Mouse (Mus musculus): ENCODE measurements around the gene Babam2. TPM values are rescaled to one million over a fixed set of nuclear protein-coding genes. Genes with fewer than 3 reads are reported as not detected.

Babam2 gene
- polyA plus RNA-seq, 1 experiment from 2014 or later, result 32.3 TPM

DNA sequence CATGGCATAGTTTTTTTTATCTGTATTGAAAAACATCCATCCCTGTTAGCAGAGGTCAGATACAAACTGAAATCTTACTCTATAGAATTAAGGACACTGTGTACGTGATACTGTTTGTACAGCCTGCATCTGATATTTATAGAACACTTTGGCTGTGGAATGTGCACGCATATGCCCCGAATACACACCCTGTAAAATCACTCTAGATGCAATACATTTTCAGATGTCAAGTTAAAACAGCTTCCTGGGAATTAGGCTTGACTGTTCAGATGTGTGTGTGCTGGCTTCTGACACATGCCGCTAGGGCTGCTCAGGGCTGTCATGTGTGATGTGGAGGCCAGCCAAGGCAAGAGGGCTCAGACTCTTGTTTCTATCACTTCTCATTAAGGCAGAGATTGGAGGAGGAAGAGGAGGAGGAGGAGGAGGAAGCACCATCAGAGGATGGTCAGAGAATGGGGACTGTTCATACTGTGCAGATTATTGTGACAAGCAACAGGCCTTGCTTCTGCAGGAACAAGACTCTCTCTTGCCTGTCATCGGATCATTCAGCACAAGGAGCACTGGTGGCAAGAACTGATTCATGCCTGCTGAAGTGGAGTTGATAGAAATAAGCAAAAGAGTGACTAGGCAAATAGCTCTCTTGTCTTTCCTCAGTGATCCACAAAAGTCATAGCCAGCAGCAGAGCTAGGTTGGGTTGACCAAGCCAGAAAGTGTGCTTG is 368.7 kb downstream of the Babam2 start:
- H3K36me3 ChIP-seq (ENCODE audit: control insufficient read depth, insufficient read depth, low read length), result no peaks in the 10 kb centered on the region
- ATAC-seq (no peak), DNase-seq (ENCODE audit: low spot score) (no peak)
- H3K4me1 ChIP-seq (ENCODE audit: control insufficient read depth, insufficient read depth, low read length), result no peaks in the 10 kb centered on the region
- no peak overlapping the region for H3K9ac ChIP-seq (ENCODE audit: low read length)
- H3K4me3 ChIP-seq (ENCODE audit: low read depth, low read length), result no peak overlapping the region
- no peak overlapping the region for H3K4me2 ChIP-seq (ENCODE audit: low read length)
- no peaks in the 10 kb centered on the region for H3K9me3 ChIP-seq (replicated peaks; ENCODE audit: control insufficient read depth, low read length)
- 86% methylated on average over 5 of the region's 5 CpGs for WGBS
- H3K27ac ChIP-seq (ENCODE audit: low read depth, low read length), result no peak overlapping the region
- no peaks in the 10 kb centered on the region for H3K27me3 ChIP-seq (replicated peaks; ENCODE audit: control insufficient read depth, insufficient read depth, low read length)

DNA sequence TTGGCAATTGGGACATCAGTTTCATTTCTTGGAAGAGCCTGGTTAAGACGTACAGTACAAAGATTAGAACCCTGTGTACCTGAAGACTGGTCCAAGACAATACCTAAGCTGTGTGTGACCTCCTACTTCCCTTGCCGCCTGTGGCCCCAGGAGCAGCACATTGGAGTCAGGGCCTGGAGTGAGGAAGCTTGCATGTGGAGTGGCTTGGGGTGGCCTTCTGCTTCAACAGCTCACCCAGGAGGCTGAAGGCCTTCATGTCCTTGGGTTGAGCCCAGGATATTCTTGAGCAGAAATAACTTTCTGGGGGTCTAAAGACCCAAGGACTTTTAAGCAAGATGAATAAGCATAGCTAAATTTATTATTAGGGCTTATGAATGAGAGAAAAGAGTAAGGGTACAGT is 369.4 kb downstream of the Babam2 start:
- Histone ChIP-seq H3K9ac (ENCODE audit: low read length) (no peak overlapping the region), H3K27me3 (replicated peaks; ENCODE audit: control insufficient read depth, insufficient read depth, low read length) (no peaks in the 10 kb centered on the region), H3K4me1 (ENCODE audit: control insufficient read depth, insufficient read depth, low read length) (no peaks in the 10 kb centered on the region), H3K9me3 (replicated peaks; ENCODE audit: control insufficient read depth, low read length) (no peaks in the 10 kb centered on the region), H3K4me3 (ENCODE audit: low read depth, low read length) (no peak overlapping the region), H3K27ac (ENCODE audit: low read depth, low read length) (no peak overlapping the region), H3K4me2 (ENCODE audit: low read length) (no peak overlapping the region), H3K36me3 (ENCODE audit: control insufficient read depth, insufficient read depth, low read length) (no peaks in the 10 kb centered on the region)
- DNase-seq (ENCODE audit: low spot score) (no peak), ATAC-seq (no peak)
- 92% methylated on average over 2 of the region's 2 CpGs for WGBS

DNA sequence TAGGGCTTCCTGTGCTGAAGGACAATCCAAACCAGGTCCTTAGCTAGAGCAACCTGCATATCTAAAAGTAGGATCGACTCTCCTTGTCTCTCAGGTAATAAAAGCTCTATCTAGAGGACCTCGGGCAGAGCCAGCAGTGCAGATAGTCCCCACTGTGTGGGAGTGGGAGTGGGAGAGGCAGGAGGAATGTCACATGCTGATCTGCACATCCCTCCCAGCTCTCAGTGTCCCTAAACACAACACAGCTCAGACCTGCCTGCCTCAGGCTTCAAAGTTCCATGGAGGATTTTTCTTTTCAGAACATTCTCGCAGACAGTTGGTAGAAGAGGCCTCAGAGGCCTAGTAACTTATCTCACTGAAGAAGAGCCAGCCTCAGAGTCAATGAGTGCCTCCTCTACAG is 371.1 kb downstream of the Babam2 start:
- H3K27me3 ChIP-seq (replicated peaks; ENCODE audit: control insufficient read depth, insufficient read depth, low read length), result no peaks in the 10 kb centered on the region
- no peaks in the 10 kb centered on the region for H3K36me3 ChIP-seq (ENCODE audit: control insufficient read depth, insufficient read depth, low read length)
- DNase-seq (ENCODE audit: low spot score) (no peak), ATAC-seq (no peak)
- no peak overlapping the region for H3K27ac ChIP-seq (ENCODE audit: low read depth, low read length)
- 90% methylated on average over 3 of the region's 3 CpGs for WGBS
- no peak overlapping the region for H3K9ac ChIP-seq (ENCODE audit: low read length)
- H3K4me1 ChIP-seq (ENCODE audit: control insufficient read depth, insufficient read depth, low read length), result no peaks in the 10 kb centered on the region
- H3K9me3 ChIP-seq (replicated peaks; ENCODE audit: control insufficient read depth, low read length), result no peaks in the 10 kb centered on the region
- H3K4me3 ChIP-seq (ENCODE audit: low read depth, low read length), result no peak overlapping the region
- no peak overlapping the region for H3K4me2 ChIP-seq (ENCODE audit: low read length)

DNA sequence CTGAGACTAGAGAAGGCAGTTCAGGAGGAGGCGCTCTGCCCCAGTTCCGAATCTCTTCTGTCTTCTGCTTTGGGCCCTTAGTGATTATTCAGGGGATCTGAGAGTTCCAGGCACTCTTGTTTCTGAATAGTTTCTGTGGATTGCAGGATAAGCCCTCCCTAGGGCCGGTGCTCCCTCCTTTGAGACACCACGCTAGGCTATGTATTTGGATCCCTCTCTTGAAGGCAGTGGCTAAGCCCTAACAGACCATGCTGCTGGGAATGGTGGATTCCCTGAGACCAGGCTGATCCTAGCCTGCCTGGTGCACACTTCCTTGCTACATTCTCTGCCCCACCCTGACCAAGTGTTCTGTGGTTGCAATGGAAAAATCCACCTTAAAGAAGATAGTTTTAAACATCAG is 371.6 kb downstream of the Babam2 start:
- no peak overlapping the region for H3K4me3 ChIP-seq (ENCODE audit: low read depth, low read length)
- no peak for ATAC-seq
- no peak overlapping the region for H3K4me2 ChIP-seq (ENCODE audit: low read length)
- H3K4me1 ChIP-seq (ENCODE audit: control insufficient read depth, insufficient read depth, low read length), result no peaks in the 10 kb centered on the region
- no peak overlapping the region for H3K27ac ChIP-seq (ENCODE audit: low read depth, low read length)
- WGBS, result 67% methylated on average over 4 of the region's 4 CpGs
- H3K9ac ChIP-seq (ENCODE audit: low read length), result no peak overlapping the region
- DNase-seq (ENCODE audit: low spot score), result no peak
- no peaks in the 10 kb centered on the region for H3K36me3 ChIP-seq (ENCODE audit: control insufficient read depth, insufficient read depth, low read length)
- H3K9me3 ChIP-seq (replicated peaks; ENCODE audit: control insufficient read depth, low read length), result no peaks in the 10 kb centered on the region
- H3K27me3 ChIP-seq (replicated peaks; ENCODE audit: control insufficient read depth, insufficient read depth, low read length), result no peaks in the 10 kb centered on the region

DNA sequence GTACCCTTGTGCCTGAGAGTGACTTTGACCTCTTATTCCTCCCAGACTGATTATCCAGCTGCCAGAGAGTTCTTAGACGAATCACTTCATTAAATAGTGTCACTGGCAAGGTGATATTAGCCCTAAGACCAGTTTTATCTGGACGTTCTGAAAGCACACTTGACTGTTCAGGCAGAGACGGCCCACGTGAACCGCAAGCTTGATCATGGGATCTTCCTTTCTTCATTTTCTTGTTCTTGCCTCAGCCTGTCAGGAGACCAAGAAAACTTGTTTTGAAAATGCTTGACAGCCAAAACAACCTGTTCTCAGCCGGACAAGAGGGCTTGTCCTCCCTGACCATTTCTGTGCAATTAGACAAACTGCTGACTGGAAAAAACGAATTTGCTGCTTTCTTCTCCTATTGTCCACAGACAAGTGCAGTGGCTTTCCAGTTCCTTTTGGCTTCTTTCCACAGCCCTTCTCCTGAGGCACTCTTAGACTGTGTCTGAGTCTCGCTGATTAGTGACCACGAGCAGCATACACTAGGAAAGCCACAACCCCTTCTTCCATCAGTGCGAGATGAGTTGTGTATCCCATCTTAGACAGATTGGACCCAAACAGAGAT is 372.2 kb downstream of the Babam2 start:
- Histone ChIP-seq H3K27me3 (replicated peaks; ENCODE audit: control insufficient read depth, insufficient read depth, low read length) (no peaks in the 10 kb centered on the region), H3K9ac (ENCODE audit: low read length) (no peak overlapping the region), H3K36me3 (ENCODE audit: control insufficient read depth, insufficient read depth, low read length) (no peaks in the 10 kb centered on the region), H3K27ac (ENCODE audit: low read depth, low read length) (no peak overlapping the region), H3K4me1 (ENCODE audit: control insufficient read depth, insufficient read depth, low read length) (no peaks in the 10 kb centered on the region), H3K4me2 (ENCODE audit: low read length) (no peak overlapping the region), H3K9me3 (replicated peaks; ENCODE audit: control insufficient read depth, low read length) (no peaks in the 10 kb centered on the region), H3K4me3 (ENCODE audit: low read depth, low read length) (no peak overlapping the region)
- ATAC-seq (no peak), DNase-seq (ENCODE audit: low spot score) (no peak)
- 81% methylated on average over 10 of the region's 10 CpGs for WGBS

DNA sequence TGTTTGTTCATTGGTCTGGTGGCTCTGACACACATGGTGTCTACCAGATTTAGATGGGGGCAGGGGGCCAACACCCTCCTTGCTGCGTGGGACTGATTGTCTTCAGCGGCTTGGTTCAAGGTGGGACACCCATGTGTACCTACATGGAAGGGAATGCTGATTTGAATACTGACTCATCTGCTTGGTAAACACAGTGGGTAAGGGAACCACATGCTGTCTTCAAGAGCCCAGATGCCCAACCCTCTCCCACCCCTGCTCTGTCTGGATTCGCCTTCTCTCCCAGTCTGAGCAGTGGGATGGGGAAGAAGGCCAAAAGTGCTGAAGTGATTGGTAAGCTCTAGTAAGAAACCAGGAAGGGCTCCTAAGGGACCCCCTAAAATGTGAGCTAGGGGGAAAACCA is 373.3 kb downstream of the Babam2 start:
- no peaks in the 10 kb centered on the region for H3K9me3 ChIP-seq (replicated peaks; ENCODE audit: control insufficient read depth, low read length)
- no peaks in the 10 kb centered on the region for H3K4me1 ChIP-seq (ENCODE audit: control insufficient read depth, insufficient read depth, low read length)
- DNase-seq (ENCODE audit: low spot score) (no peak), ATAC-seq (no peak)
- no peaks in the 10 kb centered on the region for H3K27me3 ChIP-seq (replicated peaks; ENCODE audit: control insufficient read depth, insufficient read depth, low read length)
- H3K36me3 ChIP-seq (ENCODE audit: control insufficient read depth, insufficient read depth, low read length), result no peaks in the 10 kb centered on the region
- no peak overlapping the region for H3K9ac ChIP-seq (ENCODE audit: low read length)
- no peak overlapping the region for H3K4me3 ChIP-seq (ENCODE audit: low read depth, low read length)
- H3K4me2 ChIP-seq (ENCODE audit: low read length), result no peak overlapping the region
- H3K27ac ChIP-seq (ENCODE audit: low read depth, low read length), result no peak overlapping the region
- WGBS, result 89% methylated on average over 3 of the region's 3 CpGs

DNA sequence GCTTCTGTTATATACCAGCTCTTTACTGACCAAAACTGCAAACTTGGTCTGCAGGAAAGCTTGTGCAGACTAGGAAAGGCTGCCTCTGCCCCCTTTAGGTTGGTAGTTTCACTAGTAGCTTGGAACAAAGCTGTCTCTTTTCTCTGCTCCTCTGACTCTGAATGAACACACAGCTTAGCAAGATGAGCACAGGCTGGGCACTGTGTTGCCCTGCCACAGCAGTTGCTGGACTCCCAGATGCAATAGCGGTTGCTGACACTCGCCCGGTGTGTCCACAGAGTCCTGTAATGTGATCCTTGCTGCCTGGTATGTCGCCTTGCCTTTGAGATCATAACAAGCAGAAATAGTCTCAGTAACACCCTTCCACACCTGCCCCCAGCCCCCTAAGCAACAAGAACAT is 373.8 kb downstream of the Babam2 start:
- Histone ChIP-seq H3K27me3 (replicated peaks; ENCODE audit: control insufficient read depth, insufficient read depth, low read length) (no peaks in the 10 kb centered on the region), H3K9ac (ENCODE audit: low read length) (no peak overlapping the region), H3K9me3 (replicated peaks; ENCODE audit: control insufficient read depth, low read length) (no peaks in the 10 kb centered on the region), H3K4me1 (ENCODE audit: control insufficient read depth, insufficient read depth, low read length) (no peaks in the 10 kb centered on the region), H3K27ac (ENCODE audit: low read depth, low read length) (no peak overlapping the region), H3K36me3 (ENCODE audit: control insufficient read depth, insufficient read depth, low read length) (no peaks in the 10 kb centered on the region), H3K4me3 (ENCODE audit: low read depth, low read length) (no peak overlapping the region), H3K4me2 (ENCODE audit: low read length) (no peak overlapping the region)
- ATAC-seq (no peak), DNase-seq (ENCODE audit: low spot score) (no peak)
- 85% methylated on average over 4 of the region's 4 CpGs for WGBS

DNA sequence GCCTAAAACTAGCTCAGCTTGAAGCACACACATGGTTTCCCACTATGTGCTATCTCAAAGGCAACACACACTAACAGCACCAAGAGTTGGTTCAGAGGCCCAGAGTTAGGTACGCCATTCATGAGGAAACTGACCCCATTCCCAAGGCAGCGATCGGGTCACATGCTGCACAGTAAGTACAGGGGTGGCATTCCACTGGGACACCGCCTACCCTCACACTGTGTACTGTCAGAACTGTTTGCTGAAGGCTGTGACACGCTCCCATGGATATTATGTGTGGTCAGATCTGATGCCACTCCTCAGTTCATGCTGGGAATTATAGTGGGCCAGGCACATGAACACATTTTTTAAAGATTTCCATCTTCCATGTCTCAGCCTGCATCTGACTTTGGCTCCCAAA is 374.3 kb downstream of the Babam2 start:
- Histone ChIP-seq H3K4me3 (ENCODE audit: low read depth, low read length) (no peak overlapping the region), H3K4me2 (ENCODE audit: low read length) (no peak overlapping the region), H3K36me3 (ENCODE audit: control insufficient read depth, insufficient read depth, low read length) (no peaks in the 10 kb centered on the region), H3K4me1 (ENCODE audit: control insufficient read depth, insufficient read depth, low read length) (no peaks in the 10 kb centered on the region), H3K9me3 (replicated peaks; ENCODE audit: control insufficient read depth, low read length) (no peaks in the 10 kb centered on the region), H3K27ac (ENCODE audit: low read depth, low read length) (no peak overlapping the region), H3K9ac (ENCODE audit: low read length) (no peak overlapping the region), H3K27me3 (replicated peaks; ENCODE audit: control insufficient read depth, insufficient read depth, low read length) (no peaks in the 10 kb centered on the region)
- WGBS, result 92% methylated on average over 5 of the region's 5 CpGs
- ATAC-seq, result no peak
- DNase-seq (ENCODE audit: low spot score), result no peak

DNA sequence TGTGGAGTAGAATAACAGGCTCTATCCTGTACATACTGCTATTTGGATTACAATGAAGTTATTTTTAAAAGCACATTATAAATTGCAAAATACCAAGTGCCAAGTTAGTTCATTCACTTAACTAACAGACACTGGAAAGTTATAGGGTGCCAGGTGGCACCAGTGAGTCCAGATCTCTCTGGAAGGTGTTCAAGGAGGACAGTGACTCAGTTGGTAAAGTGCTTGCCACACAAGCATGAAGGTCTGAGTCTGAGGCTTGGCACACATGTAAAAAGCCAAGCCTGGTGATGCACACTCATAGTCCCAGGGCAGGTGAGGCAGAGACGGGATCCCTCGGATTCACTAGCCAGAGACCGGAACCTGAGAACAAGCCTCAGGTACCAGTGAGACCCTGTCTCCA is 375.4 kb downstream of the Babam2 start:
- Histone ChIP-seq H3K4me3 (ENCODE audit: low read depth, low read length) (no peak overlapping the region), H3K27me3 (replicated peaks; ENCODE audit: control insufficient read depth, insufficient read depth, low read length) (no peaks in the 10 kb centered on the region), H3K4me1 (ENCODE audit: control insufficient read depth, insufficient read depth, low read length) (no peaks in the 10 kb centered on the region), H3K9me3 (replicated peaks; ENCODE audit: control insufficient read depth, low read length) (no peaks in the 10 kb centered on the region), H3K4me2 (ENCODE audit: low read length) (no peak overlapping the region), H3K27ac (ENCODE audit: low read depth, low read length) (no peak overlapping the region), H3K36me3 (ENCODE audit: control insufficient read depth, insufficient read depth, low read length) (no peaks in the 10 kb centered on the region), H3K9ac (ENCODE audit: low read length) (no peak overlapping the region)
- no peak for DNase-seq (ENCODE audit: low spot score)
- WGBS, result 98% methylated on average over 3 of the region's 3 CpGs
- ATAC-seq, result no peak

Measured in forebrain, embryonic 14.5 days (tissue).